Mouse (Mus musculus): Measurements from ENCODE around the gene Lmod3.
"Not testable (repeated sequence)": the region's sequence is repeated elsewhere in the genome, so short reads cannot be mapped to it uniquely, and the experiment has no call there.

The Lmod3 gene

DNA sequence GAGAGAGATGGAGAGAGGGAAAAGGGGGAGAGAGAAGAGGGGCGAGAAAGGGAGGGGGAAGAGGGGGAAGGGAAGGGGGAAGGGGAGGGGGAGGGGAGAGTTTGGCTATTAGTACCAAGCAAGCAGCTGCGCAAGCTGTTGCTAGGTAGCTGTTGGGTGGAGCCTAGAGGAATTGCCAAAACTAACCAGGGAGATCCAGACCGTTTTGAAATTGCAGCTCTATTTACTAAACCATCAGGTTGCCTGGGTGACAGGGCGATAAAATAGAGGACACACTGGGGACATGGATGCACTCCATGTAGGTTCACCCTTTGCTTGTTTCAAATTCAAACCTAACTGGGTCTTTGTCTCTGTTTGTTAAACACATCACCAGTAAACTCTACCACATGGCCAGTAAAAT is 23.8 kb upstream of the Lmod3 start:
- DNase-seq (ENCODE audit: low spot score): no peak

DNA sequence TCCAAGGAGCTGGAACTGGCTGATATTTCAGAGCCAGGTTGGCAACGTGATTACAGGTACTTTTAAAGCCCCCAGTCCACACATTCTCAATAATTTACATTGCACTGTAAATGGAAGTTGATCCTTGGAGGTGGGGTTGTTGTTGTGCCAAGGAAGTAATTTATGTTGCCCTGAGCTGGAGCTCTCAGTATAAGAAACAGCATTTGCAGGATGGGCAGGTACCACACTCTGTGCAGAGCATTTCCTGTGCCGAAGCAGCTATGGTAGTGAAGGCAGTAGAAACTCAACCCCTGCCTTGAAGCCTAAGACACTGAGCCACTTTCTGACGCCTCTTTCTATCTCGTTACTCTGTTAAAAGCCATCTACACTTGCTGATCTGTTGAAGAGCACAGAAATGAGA is 23.2 kb upstream of the Lmod3 start:
- no peak for DNase-seq (ENCODE audit: low spot score)

DNA sequence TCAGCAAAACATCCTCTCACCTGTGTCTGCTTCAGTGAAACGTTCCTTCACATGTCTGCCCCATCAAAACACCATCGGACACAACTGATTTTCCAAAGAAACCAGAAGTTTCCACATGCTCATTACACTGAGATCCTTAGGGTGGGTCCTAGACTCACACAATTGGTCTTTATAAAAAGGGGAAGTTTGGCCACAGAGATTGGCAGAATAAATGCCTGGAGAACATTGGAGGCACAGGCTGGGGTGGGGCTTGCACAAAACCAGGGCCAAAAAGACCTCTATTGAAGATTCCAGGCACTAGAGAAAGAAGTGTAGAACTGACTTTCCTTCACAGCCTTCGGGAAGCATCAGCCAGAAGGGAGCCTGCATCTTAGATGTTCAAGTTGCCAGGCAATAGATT is 21.2 kb upstream of the Lmod3 start:
- no peak for DNase-seq (ENCODE audit: low spot score)

DNA sequence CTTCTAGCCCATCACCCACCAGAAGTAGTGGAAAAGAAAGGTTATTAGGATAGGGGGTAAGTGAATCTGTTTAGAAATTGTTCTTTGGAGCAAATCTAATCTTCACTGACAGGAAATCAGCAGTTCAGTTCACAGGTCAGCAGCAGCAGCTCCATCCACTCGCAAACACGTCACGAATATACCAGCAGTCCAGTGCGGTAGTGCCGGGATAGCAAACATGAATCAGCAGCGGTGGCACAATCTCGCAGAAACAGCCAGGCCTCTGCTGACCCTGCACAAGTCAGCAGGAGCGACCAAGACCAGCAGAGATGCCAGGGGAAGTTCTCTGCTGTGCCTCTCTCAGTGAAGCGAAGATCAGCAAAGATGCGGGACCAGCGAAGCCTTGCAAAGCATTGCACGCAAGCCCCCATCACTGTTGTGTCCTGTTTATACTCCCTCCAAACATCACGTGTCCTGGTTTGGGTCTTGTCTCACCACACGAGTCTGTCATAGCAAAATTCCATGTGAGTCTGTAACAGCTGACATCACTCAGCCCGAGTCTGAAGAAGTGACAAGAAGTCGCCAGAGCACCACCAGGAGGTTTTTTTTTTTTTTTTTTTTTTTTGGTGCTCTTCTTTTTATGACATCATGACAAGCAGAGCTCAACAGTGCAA is 20.6 kb upstream of the Lmod3 start:
- no peak for DNase-seq (ENCODE audit: low spot score)

DNA sequence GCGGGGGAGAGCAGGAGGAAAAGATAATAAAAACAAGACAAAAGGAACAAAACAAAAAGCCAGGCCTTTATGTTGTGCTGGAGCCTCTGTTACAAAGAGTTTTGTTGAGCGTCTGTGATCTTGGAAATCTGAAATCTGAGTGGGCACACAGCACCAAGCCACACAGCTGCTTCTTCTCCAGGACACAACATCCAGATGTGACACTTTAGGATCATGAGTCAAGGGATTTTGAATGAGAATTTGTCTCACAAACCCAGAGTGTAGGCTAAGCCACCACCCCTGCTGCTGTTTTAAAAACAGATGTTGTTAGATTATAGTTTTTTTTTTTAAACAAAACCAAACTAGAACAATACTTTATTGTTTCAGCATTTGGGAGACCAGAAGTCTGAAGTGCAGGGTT is 19.8 kb upstream of the Lmod3 start:
- DNase-seq (ENCODE audit: low spot score): no peak

DNA sequence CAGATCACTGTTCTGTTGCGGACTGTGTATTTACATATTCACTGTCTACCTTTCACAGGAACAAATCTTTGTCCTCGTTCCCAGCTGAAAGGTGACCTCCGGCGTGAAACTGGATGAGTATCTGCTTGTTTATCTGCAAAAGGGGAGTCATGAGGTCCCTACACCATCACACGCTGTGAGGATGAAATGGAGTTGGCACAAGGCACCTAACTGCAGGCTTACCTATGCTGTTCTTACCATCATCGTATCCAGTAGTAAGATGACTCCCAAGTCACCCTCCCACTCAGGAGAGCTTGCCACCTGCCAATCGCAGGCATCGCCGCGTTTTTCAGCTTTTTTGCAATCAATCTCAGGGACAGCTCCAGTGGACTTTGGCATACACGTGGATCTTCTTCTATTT is 17.0 kb upstream of the Lmod3 start:
- DNase-seq (ENCODE audit: low spot score): no peak

DNA sequence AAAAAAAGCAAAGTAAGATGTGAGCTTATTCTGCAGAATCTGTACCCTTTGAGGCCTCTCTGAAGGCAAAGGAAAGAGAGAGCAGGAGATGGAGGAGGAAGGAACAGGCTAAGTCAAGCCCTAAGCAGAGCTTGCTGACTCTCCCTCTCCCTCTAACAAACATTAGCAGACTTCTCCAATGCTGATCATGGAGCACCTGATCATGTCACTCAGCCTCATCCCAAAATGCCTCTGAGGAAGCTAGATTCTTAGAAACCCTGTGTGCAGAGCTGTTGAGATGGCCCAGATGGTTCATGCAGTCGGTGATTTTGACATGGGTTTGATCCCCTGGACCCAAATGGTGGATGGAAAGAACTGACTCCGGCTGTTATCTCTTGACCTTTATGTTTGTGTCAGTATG is 14.6 kb upstream of the Lmod3 start:
- no peak for DNase-seq (ENCODE audit: low spot score)

DNA sequence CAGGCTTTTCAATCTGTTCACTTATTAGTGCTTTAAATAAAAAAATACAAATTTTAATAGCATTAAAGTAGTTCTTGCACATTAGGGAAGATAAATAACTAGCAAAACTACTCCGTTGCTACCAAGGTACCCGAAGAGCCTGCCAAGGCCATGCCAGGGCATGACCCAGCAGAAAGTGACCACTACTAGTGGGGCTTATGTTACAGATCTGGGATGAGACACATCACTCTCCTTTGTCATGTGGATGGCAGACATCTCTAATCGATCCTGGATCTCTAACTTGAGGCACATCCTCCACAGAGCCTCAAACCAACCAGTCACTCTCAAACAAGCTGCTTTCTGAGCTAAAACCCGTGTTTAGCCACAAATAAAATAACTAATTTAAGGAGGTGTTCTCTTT is 14.1 kb upstream of the Lmod3 start:
- no peak for DNase-seq (ENCODE audit: low spot score)

DNA sequence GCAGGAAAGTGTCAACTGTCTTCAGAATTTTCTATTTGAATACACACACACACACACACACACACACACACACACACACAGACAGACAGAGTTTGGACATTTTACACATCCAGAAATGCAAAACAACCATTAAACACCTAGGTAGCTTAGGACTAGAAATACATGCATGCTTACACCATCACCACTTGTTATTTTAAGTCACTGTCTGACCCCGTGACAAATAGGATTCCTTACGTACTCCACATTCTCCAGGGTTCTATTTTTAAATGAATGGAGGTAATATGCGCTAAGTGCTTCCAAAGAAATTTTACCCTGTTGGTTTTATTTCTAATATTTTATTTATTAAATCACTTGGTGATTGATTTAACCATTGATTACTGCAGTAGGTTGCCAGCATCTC is 13.1 kb upstream of the Lmod3 start:
- no peak for DNase-seq (ENCODE audit: low spot score)

DNA sequence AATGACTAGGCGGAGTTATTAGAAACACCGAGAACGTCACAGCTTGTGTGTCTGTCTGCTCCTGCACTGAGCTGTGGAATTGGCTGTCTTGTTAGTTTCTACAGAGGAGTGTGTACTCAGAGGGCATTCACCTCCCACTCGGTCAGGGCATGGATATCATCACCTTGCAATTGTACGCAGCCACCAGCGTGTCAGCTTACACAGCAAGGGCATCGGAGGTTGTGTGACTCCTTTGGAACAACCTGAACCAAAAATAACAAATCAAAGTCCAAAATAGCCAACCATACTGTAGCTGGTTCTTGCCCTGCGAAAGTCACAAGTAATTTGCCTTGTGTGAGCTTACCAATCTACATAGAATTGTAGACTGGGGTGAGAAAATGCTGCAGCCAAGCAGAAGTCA is 12.7 kb upstream of the Lmod3 start:
- DNase-seq (ENCODE audit: low spot score): no peak

DNA sequence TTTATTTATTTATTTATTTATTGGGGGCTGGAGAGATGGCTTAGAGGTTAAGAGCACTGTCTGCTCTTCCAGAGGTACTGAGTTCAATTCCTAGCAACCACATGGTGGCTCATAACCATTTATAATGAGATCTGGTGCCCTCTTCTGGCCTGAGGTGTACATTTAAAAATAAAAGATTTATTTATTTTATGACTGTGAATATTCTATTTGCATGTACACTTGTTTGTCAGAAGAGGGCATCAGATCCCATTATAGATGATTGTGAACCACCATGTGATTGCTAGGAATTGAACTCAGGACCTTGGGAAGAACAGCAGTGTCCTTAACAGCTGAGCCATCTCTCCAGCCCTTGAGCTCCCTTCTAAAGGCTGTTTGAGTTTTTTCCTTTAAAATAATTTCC is 11.2 kb upstream of the Lmod3 start:
- DNase-seq (ENCODE audit: low spot score): not testable (repeated sequence)

DNA sequence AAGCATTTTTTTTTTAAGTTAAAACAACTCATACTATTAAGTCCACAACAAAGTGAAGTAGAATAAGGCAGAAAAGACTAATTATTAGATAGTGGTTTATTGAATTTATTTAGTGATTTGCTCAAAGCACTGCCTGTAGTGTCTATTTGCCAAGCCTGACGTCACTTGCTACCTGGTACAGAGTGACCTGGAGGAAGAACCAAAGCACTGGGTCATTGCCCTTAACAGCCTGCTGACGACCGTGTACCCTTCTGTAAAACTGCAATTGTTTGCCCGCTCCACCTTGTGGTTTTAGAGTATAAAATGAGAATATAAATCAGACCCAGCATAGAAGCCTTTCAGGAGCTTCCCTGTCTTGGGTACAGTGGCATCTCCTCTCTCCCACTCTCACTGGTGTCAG is 9.7 kb upstream of the Lmod3 start:
- no peak for DNase-seq (ENCODE audit: low spot score)

DNA sequence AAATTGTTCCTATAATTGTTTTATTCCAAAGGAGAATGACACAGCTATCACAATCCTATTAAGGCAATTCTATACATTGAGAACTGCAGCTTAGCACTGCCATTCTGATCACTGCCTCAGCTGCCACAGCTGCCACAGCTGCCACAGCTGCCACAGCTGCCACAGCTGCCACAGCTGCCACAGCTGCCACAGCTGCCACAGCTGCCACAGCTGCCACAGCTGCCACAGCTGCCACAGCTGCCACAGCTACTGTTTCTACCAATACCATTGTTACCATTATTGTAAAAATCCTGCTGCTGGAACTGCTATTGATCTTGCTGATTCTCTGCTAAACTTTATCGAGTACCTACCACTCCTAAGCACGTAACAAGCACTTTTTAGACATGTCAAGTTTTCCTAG is 7.4 kb upstream of the Lmod3 start:
- not testable (repeated sequence) for DNase-seq (ENCODE audit: low spot score)

DNA sequence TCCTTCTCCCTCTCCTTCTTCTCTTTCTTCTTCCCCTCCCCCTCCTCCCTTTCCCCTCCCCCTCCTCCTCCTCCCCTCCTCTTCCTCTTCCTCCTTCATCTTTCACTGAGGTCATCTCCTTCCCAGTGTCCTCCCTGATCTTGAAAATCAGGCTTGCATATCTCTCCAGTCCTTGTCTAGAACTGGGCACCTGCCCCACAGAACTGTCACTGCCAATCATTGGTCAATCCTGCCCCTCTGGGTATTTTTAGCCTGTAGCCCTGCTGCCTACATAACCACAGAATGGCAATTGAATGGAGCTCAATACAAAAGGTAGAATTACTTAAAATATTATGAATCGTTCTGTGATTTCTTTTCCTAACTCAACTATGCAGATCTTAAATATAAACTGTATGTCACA is 5.9 kb upstream of the Lmod3 start:
- no peak for DNase-seq (ENCODE audit: low spot score)

DNA sequence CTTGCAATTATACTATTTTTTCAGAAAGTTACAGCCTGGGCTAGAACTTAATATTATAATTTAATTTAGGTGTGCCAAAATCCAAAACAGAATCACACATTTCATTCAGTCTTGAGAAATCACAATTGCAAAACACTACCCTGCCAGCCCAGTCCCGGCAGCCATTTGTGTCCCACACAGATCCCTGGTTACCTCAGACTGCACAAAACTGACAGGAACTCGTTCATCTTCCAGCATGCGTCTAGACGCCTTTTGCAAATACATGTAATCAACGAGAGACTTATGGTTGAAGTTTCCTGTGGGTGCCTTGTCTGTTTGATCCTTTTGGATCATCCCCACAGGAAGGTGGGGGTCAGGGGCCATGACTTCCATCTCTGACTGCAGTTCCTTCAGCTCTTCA is 473 bp downstream of the Lmod3 start:
- DNase-seq (ENCODE audit: low spot score): no peak

DNA sequence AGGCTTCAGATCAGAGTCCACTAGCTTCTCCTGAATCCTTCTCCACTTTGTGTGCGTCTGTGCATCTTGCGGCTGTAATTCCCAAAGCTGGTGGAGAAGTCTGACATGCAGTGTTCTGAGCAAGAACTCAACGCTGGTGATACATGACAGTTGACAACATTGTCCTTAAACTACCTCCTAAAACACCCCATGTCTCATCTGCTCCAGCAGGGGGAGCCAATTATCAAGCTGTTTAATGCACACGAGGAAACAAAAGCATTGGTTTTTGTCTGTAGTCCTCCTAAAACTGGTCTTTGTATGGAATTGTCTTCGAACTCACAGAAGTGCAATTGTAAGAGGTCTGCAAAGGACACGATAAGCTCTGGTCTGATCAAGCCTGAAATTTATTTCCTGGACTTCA is 1.6 kb downstream of the Lmod3 start:
- DNase-seq (ENCODE audit: low spot score): no peak

DNA sequence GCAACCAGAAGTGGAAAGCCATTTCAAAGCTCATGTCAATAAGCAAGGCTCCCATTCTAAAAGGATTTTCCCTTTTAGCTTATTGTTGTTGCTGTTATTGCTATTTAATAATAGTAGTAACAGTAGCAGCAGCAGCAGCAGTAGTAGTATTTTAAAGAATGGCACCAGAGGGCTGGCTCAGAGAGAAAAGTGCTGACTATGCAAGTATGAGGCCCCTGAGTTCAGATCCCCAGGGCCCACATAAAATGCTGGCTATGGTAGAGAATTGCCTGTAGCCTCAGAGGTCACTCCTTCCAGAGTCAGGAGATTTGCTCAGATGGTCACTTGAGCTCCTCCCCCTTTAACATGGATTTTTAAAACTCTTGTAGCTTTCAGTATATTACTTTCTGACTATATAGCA is 7.4 kb downstream of the Lmod3 start:
- DNase-seq (ENCODE audit: low spot score): no peak

DNA sequence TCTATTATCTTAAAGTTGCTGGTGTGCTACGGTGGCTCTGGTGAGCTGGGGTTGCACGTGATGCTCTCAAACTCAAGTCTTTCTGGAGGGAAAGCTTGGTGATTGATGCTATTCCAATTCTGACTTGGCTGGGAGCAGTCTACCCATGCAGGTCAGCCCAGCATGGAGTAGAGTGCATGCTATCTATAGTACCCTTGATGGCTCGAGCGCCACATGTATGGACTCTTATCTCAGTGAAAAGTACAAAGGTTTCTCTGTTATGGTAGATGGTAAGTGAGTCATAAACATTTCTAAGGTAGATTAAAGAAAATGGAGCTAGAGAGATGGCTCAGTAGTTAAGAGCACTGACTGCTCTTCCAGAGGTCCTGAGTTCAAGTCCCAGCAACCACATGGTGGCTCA is 10.0 kb downstream of the Lmod3 start:
- DNase-seq (ENCODE audit: low spot score): no peak

DNA sequence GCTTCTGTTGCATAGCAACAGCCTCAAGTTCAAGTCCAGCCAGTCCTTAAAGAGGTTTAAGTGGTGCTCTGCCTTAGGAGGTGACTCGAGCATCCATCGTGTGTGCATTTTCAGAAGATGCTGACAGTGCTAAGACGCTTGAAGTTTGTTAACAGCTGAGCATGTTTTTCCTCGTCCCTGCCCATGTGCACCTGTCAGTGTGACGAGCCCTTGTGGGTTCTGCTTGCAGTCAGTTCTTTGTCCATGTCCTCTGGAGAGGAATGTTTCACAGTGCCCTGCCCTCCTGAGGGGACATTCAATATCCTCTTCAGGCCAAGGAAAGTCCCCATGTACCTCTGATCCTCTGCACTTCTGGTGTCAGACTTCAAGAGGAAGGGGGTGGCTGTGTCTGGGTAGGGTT is 12.5 kb downstream of the Lmod3 start:
- no peak for DNase-seq (ENCODE audit: low spot score)

DNA sequence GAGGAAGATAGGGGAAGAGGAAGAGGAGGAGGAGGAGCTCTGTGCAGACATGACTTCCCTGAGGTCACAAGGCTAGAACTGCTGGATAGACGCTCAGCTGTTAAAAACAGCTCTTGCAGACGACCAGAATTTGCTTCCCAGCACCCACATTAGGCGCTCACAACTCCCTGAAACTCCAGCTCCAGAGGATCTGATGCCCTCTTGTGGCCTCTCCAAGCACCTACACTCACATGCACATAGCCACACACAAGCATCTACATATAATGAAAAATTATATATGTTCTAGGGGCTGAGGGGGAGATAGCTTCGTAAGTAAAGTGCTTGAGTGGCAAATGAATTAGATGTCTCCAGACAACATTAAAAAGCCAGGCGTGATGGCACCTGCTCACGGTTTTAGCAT is 13.2 kb downstream of the Lmod3 start:
- DNase-seq (ENCODE audit: low spot score): no peak

DNA sequence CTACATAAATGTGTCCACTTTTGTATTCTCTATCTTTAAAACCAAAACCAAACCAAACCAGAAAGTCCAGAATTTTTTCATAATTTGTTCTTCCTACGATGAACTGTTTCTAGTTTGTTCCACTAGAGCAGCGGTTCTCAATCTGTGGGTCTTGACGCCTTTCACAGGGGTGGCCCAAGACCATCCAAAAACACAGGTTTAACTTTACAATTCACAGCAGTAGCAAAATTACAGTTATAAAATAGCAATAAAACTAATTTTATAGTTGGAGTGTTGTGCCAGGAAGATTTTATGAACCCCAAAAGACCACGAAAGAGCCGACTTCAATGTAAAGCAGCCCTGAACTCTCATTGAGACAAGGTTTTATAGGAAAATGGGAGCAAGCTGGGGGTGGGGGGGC is 16.5 kb downstream of the Lmod3 start:
- no peak for DNase-seq (ENCODE audit: low spot score)

DNA sequence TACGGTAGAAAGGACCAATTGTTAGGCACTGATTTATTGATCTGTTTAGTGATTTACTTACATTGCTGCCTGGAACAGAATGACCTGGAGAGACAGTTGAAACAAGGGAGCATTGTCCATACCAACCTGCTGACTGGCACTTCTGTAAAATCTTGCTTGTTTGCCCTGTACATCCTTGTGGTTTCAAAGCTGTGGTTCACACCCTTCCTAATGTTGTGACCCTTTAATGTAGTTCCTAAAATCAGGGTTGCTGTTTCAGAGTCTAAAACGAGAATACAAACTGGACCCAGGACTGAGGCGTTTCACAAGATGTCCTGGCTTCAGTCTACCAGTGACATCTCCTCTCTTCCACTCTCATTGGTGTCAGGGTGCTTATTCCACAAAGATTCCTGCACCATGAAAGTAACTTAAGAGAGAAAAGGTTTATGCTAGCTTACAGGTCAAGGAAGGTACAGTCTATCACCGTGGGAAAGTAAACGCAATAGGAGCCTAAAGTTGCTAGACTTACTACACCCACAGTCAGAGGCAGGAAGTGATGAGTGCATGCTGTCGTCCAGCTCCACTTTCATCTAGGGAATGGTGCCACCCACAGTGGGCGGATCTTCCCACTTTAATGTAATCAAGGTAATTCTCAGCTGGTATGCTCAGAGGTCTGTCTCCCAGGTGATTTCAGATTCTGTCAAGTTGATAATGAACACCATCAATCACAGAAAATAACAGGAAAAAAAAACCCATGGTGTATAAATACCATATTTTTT is 17.5 kb downstream of the Lmod3 start:
- no peak for DNase-seq (ENCODE audit: low spot score)

DNA sequence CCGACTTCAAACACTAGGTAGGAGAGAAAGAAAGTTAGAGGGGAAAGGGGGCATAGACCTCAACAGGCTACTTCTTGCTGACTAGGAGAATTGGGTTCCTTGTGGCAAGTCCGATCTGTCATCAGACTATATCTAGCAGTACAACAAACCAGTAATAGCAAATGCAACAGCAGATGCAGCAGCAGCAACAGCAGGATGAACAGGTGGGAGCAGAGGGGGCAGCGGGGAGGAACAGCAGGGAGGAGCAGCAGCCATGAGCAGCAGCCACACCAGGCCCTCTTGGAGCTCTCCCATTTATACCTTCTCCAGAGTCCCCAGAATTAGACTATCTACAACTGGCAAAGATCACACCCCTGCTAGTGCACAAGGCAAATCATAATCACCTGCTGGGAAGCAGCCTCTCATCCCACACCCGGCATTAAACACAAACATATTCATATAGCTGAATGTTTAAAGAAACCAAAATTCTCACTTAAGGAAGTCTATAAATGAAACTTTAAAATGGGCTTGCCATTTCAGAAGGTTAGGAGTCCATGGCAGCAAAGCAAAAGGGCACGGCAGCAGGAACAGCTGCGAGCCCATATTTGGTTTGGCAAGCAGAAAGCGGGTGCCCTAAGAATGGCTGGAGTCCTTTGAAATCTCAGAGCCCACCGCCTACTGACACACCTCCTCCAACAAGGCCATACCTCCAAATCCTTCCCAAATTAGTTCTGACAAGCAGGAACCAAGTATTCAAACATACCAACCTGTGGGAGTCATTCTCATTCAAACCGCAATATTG is 25.3 kb downstream of the Lmod3 start:
- no peak for DNase-seq (ENCODE audit: low spot score)

Data from ovary, postnatal 10 days (tissue).